Mouse (Mus musculus): ENCODE measurements around the gene Mc3r.

GRCm38 (mm10) chr2:172274662-172275061 is 26.4 kb downstream of the Mc3r start:
- no peak for TF ChIP-seq EP300 (IDR thresholded peaks at IDR 0.05; ENCODE audit: low read depth)
- TF ChIP-seq CTCF (IDR thresholded peaks at IDR 0.05; ENCODE audit: low read depth): no peak
